Mouse (Mus musculus) adipocyte (in vitro differentiated cells): ENCODE results near the gene Gm6377.

ENCODE experiments used
- DNase-seq: peaks from one replicate; pipeline ENCODE4 v3.0.0-alpha.2; 2016; ENCODE audit warnings: low spot score

The Gm6377 gene

DNA sequence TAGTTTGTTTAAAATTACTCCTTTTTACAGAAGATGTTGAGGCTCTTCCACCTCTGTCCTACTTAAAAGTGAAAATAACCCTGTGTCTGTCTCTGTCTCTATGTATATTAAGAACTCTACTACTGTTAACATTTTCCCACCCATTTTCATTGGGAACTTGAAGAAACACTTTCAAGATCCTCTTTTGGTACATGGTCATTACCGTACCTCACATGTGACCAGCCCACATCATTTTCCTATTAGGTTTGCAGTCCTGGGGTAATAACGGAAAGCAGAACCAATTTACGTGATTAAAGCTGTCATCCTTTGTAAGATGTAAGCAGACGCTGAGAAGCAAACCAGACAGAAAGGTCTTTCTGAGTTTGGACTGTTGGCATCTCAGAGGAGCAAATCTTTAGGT lies at the start of gene Gm6377:
TSS of gene Gm6377 (plus strand) at position 289 of the 400 bp plus-strand sequence.
- no peak for DNase-seq

DNA sequence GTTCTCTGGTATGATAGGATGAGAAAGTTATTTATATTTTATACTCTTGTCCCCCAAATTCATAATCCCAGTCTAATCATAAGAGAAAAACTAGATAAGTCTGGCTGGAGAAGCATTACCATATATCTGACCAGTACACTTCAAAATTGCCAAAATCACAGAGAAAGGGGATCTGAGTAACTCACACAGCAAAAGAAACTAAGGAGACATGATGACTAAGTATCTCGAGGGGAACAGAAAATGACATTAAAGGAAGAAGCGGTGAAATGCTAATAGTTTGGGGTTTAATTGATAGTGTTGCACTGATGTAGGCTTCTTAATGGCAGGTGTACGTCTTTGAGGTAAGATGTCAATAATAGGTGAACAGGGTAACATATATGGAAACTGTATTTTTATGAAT lies 49.4 kb upstream of the Gm6377 start:
- no peak for DNase-seq

DNA sequence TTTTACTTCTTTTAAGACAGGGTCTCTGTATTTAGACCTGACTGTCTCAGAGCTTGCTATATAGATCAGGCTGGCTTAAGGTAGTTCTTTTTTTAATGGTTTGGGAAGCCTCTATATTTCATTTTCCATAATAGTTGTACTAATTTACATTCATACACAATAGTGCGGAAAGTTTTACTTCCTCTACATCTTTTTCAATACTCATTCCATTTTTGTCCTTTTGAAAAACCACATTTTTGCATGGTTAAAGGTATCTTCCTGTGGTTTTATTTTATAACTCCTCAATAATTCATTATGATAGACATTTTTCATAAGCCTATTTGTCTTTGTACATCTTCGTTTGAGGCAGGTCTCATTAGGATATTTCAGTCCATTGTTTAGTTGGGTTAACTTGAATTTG lies 45.3 kb upstream of the Gm6377 start:
- no peak for DNase-seq

DNA sequence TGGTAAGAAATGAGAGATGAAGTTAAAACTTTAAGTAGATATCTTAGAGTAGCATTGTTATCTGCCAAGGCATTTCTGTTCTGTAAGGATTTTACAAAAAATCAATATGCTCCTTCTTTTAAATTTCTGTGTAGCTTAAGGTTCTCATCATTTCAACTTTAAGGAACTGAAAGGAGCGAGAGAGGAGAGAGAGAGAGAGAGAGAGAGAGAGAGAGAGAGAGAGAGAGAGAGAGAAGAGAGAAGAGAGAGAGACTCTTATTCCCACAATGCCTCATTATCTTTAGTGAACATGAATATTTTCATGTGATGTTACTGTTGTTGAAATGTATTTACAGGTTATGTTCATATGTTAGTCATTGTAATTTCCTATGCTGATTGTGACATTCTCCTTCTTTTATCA lies 36.2 kb upstream of the Gm6377 start:
- no peak for DNase-seq

DNA sequence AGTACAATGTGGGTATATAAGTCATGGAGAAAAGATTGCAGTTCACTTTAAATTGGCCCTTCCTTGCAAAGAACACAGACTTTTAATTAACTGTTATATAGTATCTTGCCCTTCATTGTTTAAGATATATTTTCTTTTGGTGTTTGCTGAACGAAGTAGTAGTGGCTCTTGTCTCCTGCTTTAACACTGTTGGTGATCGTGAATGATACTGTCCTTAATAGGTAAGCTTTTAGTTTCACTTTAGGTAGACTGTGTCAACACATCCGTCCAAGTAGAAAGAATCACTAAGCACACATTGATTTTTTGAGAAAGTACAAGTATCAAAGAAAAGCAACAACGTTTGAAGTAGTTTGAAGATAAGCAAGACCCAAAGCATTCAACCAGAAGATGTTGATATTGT lies 35.7 kb upstream of the Gm6377 start:
- DNase-seq, result no peak

DNA sequence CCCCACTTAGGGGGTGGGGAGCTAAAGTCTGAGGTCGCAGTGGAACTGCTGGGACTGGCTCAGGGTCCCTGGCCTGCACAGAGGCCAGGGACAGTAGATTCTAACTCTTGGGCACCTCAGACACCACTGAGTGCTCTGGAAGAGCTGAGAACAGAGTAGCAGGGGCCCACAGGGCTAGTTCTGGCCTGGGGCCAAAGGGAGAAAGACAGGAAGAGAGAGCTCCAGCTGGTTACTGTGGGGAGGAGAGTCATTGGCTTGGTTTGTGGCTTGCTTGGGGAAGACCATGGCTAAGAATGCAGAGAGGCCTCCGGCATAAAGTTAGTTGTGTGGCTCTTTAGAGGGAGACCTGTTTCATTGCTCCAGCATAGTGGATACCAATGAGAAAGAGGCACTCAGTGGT lies 21.5 kb upstream of the Gm6377 start:
- peak; percentile 7 for DNase-seq

DNA sequence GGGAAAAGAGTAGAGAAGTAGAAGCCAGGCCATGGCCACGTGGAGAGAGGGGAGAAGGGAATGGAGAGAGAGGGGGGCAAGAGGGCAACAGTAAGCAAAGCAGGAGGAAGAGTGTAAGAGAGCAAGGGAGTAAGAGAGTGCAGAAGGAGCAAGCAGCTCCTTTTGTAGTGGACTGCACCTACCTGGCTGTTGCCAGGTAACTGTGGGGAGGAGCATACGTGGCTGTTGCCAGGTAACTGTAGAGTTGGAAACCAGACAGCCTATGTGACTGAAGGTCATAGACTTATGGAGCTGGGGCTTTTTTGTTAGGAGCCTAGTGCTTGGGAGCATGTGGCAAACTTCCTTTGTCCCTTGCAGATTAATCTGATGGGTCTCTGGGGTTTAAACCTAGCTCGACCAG lies 21.1 kb upstream of the Gm6377 start:
- DNase-seq, result no peak

DNA sequence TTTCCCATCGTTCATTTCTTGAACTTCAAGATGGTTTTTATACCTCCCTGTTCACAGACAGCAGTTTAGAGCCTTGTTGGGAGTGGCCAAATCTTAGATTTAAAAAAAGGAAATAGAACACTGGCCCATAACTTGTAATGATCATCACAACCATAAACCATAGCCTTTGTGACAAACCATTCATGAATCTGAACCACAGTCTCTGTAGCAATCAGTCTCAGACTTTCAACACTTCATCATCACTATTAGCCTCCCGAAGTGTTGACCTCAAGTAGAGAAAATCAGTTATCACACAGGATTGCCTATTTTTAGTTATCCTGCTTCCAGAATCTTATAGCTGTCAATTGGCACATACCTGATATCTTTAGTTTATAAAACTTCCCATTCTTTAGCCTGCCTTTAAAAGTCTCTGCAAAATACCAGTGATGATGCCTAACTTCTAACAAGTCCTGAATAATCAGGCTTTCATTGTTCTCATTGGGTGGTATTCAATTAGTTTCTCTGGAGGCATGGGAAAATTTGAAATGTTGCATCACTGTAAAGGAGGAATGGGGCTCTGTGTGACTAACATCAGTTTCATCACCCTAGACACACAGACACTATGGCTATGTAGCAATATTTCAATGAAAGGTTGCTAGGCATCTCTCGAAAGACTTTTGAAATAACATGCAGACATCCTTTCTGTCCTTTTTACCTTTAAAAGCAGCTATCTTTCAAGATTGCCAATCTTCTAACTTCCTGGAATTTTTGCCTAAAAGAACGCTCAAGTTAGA lies 11.7 kb upstream of the Gm6377 start:
- DNase-seq, result no peak

DNA sequence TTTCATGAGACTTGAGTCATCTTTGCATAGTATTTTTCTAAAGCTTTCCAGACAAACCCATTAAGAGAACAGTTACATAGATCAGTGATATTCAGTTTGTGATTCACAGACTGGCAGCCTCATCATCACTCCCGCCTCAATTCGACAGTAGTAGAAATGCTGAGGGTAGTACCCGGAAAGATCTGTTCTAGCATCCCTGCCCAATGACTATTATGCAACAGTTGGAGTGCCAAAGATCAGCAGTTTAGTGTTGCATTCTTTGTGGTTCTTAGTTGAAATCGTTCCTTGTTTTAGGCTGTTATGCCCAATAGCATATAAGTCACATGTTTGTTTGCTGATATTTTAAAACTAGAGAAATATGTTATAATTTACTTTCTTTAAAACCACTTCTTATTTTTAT lies 6.9 kb upstream of the Gm6377 start:
- peak; percentile 40 for DNase-seq

DNA sequence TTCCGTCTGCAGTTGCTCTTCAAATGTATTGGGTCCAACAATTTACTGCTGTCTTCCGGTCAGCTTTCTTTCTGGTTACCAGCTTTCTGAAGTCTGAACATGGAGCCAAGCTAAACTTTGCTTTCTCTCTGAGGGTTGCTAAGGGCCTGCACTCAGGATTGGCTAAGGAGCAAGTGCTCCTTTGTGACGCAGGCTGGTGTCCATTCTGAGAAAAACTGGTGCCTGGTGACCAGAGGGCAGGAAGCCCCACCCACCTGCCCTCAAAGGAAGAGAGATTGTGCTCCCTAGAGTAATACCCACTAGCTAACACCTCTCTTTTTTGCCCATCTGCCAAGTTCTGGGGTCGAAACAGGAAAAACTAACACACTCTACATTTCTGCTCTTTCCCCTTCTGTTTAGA lies 5.6 kb upstream of the Gm6377 start:
- peak; percentile 54 for DNase-seq

DNA sequence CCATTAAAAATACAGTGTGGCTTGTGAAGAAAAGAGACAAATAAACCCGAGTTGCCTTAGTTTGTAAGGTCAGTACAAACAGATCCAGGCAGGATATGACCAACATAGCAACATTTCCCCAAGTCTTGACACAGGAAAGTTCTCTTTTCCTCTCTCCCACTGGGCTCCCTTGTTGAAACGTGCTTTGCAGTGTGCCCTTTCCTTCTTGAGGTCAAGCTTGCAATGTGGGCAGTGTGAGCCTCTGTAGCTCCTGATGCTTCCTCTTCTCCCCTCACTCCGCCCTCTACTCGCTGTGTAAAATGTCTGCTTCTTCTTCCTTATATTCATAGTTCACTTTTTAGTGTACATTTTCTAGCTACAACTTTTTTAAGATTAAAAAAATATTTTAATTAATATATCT lies 5.1 kb upstream of the Gm6377 start:
- peak; percentile 7 for DNase-seq

DNA sequence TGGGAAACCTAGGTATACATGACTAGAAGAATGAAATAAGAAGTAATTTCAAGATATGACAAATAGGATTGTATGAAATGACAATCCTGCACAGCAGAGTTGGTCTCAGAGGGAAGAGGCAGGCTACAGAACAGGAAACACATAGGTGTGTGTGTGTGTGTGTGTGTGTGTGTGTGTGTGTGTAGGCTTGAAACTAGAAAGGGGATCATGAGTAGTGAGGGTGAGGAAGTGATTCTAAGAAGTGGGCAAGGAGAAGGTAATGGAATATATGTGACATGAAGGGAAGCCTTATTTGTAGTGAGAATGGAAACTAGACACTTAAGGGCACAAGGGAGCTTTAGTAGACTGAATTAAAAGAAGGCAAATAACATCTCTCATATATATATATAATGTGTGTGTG lies 11.3 kb downstream of the Gm6377 start:
- DNase-seq, result no peak

DNA sequence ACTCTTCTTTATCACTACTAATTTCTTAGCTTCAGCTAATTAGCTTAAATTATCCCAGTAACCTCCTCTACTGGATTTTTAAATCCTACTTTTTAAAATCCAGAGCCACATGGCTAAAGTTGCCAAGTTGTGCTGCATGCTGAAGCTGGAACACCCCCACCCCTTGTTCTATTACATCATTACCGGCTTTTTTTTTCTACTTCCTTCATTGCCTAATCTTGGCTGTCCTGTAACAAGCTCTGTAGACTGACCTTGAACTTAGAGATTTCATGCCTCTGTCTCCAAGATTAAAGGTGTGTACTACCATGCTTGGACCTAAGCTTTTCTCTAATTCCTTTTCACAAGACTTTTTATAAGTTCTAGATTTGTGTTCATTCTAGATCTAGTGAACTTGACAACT lies 32.2 kb downstream of the Gm6377 start:
- no peak for DNase-seq

DNA sequence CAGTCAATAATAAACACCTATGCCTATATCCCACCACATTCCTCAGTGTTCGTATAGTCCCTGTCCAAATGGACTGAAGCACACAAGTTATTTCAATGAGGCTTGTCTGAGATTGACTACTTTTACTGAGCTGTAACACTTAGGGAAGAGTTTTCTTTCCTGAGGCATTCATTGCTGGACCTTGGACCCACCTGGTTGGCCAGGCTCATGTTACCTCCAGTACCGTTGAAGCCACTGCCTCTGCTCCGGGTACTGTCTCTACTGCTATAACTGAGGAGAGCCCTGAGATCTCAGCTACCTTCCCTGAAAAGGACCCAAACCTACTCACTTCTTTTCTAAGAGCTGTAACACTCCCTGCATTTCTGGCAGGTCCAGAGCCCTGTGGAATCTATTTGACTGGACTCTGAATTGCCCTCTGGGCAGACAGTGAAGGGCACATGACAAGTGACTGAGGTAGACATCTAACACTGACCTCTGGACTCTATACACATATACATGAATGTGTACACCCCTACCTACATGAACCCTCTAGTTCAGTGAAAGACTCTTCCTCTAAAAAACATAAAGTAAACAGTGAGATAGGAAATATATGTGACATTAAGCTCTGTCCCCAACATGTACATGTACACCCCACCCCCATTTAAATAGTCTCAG lies 39.0 kb downstream of the Gm6377 start:
- DNase-seq, result no peak

DNA sequence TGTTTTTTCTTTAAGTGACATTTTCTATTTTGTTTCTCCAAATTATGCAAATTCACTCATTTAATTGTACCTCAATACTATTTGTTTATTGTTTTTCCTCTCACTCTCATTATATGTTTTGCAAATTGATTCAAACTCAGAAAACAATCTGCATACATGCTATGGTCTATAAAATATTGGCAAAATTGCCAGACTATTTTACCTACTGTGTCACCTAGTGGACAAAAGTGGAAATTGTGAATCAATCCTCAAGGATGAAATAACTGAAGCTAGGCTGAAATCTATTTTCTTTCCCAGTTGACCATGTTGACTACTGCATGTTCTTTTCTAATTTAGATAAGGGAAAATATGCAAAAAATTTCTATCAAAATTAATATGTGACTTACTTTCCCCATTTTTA lies 41.6 kb downstream of the Gm6377 start:
- peak; percentile 53 for DNase-seq
